Mouse (Mus musculus): ENCODE measurements around the gene Drd5.

DNA sequence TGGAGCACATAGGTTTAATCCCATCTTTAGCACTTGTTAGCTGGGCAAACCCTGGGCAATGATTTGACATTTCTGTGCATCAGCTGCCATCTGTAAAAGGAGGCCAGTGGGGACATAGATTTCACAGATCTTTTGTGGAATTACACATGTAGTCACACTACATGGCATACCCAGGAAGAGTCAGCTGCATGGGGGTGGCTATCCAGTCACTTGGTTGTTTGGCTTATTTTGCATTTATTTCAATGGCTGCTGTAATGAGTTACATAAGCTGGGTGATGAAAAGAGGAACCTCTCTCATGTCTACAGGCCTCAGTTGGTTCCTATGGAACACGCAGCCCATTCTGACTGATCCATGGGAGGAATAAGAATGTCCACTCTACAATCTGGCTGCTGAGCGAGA lies 40.5 kb downstream of the Drd5 start:
- TF ChIP-seq CTCF (IDR thresholded peaks at IDR 0.05) (no peak), EP300 (IDR thresholded peaks at IDR 0.05; ENCODE audit: insufficient read depth, low read depth, low read length) (no peak), POLR2A (IDR thresholded peaks at IDR 0.05; ENCODE audit: insufficient read depth, low read depth, low read length) (no peak)
